Mouse (Mus musculus): ENCODE data around the gene Eps8l3.

Eps8l3 gene

DNA sequence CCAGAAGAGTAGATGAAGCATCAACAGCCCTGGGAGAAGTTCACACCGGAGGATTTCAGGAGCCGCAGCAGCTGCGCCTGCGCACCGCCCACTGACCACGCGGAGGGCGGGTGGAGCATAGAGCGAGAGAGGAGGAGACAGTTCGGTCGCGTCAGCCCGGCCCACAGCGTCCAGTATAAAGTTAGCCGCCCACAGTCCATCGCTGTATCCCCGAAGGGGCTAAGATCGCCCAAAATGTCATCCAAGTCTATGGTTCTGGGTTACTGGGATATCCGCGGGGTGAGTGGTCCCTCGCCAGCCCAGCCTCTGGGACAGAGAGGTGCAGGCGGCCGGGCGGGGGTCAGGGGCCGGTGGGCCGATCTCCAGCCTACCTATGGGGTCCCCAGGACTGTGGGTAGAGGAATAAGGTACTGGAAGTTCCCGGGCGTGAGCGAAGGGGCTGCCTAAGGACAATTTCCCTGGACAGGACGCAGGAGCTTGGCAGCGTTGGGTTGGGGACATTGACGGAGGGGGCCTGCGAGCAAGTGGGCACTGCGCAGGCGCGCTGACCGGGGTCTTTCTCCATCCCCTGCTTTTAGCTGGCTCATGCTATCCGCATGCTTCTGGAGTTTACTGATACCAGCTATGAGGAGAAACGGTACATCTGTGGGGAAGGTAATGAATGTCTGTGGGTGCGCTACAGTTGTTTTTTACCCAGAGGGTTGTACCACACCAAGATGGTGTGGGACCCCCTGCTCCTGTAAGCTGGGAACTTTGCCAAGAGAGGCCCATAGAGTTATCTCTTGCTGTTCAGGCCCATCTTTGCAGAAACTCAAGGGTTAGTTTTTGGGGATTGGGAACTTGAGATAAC, 18.9 kb downstream of the Eps8l3 start, which contains the start of gene Gstm5:
Gene Gstm5 (plus strand): TSS at position 102 of the 850 bp plus-strand sequence.
- peak; percentile 75 to 86 for DNase-seq (ENCODE audit: low spot score in 2 of 2)

DNA sequence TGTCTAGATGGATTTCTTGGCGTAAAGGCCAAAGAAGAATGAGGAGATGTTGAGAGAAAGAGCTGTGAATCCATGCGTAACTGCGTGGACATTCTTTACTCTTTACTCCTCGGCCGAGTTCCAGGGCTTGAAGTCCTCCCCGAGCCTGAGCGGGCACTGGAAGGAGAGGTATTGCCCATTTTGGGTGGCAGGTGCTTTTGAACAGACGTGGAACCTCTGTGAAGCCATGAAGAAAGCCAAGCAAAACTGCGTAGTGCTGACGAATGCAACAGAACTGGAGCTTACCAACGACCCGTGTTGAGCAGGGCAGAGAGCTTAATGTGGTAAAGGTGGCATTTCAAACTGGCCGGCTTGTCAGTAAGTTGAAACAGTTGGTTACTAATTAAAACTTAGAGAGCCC, 21.7 kb downstream of the Eps8l3 start:
- DNase-seq (ENCODE audit: low spot score in 2 of 2), result no peak

DNA sequence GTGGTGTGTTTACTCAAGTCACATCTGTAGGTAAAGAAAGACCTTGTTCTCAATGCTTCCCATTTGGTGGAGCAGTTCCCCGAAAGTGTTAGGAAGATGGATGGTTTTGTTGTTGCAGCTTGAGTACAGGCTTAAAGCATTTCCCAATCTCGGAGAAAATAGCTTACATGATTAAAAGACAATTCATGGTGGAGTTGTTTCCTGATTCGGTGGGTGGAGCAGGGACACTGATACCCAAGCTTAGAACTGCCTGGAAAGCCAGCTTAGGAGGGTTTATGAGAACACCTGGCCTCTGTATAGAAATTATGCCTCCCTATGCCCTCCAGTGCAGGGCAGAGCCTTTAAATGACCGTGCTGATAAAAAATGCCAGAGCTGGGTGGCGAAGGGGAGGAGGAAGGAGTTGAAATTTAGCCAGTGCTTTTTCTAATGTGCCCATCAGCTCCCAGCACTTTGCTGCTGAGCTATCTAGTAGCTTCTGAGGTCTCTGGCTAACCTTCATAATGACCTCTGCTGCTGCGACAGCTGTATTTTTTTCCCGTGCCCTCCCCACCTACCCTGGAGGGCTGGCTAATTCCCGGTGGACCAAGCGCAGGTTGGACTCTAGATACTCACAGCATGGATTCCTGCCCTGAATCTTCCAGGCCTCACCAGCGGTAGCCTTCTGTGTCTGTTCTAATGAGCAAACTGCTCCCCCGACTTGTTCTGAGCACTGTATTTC, 24.1 kb downstream of the Eps8l3 start:
- no peak for DNase-seq (ENCODE audit: low spot score in 2 of 2)

DNA sequence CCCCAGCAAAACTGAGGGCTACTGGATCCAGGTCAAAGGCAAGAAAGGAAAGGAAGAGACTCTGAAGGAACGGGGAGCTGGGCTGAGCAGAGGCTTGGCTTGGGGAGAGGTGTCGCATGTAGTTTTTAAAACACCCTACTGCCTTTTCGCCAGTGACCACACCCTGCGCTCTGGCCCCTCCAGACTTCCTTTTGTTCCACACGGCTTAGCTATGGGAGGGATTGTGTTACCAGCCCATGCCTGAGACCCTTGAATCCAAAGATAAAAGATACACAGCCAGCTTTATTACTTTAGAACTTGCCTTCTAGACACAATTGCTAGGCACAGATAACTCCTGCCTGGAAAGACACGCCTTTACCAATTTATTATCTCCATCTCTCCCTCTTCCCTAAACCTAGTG, 28.9 kb downstream of the Eps8l3 start:
- no peak for DNase-seq (ENCODE audit: low spot score in 2 of 2)

DNA sequence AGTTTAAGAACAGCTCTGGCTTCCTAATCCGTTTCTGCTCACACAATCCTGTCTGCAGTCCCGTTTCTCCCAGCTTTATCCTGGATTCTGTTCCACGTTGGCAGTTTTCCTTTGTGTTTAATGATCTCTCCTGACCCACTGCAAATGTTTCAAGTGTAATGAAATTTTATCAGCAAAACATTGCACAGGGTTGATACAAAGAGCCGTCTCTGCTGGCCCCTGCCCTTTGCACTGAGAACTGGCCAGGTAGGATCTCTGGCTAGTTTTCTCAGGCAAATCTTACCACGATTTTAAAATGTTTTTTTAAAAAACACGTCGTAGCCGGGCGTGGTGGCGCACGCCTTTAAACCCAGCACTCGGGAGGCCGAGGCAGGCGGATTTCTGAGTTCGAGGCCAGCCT, 39.6 kb downstream of the Eps8l3 start:
- no peak for DNase-seq (ENCODE audit: low spot score in 2 of 2)

DNA sequence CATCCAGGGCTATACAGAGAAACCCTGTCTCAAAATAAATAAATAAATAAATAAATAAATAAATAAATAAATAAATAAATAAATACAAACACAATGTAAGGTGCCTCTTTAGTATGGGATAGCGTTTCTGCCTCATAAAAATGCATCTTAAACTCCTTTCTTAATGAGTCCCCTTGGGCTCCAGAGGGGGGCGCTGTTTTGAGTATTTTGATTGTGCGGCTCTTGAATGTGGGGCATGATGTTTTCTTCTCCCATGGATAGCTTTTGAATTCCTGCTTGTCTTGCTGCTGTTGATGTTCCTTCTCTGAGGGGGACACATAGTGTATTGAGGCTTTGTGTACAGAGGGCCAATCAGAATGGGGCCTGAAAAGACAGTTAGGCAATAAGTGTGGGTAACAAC, 40.1 kb downstream of the Eps8l3 start:
- DNase-seq (ENCODE audit: low spot score in 2 of 2), result no peak

DNA sequence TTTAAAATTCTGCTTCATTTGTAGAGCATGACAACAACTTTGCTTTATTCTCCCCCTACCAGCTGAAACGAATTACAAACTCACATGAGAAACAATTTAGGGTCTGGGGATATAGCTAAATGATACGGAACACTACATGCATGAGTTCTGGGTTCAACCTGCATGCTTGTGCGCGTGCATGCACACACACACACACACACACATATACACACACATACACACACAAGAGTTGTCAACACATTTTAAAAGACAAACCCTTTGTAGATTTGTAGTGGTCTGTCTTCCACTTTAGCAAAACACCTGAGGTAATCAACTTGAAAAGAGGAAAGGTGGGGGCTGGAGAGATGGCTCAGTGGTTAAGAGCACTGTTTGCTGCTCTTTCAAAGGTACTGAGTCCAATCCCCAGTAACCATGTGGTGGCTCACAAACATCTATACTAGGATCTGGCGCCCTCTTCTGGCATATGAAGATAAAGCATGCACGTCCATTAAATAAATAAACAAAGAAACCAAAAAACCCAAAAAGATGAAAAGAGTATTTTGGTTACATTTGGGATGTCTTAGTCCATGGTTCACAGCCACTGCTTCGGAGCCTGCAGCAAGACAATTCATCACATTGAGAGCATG, 40.9 kb downstream of the Eps8l3 start:
- DNase-seq (ENCODE audit: low spot score in 2 of 2), result peak; percentile 42 to 70

DNA sequence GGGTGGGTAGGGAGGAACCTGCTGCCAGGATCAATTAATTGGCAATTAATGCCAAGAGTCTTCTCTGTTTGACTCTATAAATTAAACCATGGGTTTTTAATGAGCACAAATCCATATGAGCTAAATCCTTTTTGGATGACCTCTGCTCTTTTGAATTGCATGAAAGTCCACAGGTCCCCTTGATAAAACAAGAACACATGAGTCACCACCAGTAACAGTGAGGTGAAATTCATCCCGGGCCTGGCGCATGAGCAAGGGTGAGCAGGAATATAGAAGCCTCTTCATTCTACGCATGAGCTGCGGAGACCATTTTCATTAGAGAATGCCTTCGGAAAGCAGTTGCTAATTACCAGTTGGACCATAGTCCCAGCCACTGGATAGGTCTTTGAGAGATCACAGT, 43.3 kb downstream of the Eps8l3 start:
- DNase-seq (ENCODE audit: low spot score in 2 of 2), result no peak

DNA sequence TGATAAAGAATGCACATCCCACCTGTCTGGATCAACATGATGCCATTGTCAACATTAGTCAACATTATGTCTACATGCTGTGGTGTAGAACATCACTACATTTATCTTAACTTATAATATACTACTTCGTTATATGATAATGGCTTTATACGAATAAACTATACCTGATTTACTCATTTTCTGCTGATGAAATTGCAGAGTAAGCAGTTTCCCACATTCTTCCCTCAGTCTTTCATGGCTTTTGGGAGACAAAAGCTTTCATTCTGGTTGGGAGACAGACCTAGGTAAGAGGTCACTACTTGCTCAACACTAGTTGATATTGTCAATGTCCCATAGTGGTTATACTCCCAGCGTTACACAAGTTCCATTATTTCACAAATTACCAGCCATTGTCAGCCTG, 48.3 kb downstream of the Eps8l3 start:
- no peak for DNase-seq (ENCODE audit: low spot score in 2 of 2)

DNA sequence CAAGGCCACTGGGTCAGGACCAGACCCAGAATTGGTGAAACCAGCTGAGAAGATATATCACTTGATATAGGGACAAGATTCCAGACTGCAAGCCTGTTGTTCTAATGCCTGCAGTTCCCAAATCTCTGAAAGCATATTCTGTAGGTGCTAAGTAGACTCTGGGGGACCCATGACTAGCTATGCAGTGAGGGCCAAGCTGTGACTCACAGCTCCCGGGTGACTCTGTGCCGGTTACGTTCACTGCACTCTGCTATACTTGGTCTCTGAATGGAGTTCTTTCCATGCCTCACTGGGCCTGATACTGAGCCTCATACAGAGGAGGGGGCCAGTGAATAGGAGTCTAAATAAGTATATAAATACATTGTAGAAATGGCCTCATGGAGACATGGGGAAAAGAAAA, 50.8 kb downstream of the Eps8l3 start:
- DNase-seq (ENCODE audit: low spot score in 2 of 2), result no peak

DNA sequence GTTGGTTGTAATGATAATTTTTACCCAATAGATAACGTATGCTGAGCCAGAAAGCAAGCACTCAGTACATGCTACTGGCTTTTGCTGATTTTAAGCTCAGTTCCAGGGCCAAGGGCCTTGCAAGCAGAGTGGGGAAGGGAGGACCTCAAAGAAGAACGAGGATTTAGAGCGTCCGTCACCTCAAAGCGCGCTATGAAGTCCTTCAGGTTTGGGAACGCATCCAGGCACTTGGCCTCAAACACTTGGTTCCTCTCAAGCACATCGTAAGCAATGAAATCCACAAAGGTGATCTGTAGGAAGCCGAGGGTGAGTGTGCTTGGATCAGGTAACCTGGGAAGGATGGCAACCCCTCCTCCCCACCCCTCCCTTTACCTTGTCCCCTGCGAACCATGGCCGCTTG, 51.7 kb downstream of the Eps8l3 start:
- no peak for DNase-seq (ENCODE audit: low spot score in 2 of 2)

DNA sequence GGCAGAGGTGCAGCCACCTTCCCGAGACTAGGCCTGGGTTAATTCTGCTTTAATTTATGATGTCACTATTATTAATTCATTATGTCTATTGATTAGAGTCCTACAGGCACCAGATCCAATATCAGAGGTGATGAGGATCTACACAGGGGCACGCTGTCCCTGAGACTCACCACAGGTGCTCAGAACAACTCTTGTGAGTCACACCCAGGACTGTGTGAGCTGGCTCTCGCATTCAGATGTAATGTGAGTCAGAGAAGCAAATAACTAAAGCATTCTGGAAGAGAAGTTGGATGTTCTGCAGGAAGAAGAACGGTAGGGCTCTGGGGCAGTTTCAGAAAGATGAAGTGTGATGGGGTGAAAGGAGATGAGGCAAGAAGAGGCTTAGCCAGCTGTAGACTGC, 52.2 kb downstream of the Eps8l3 start:
- DNase-seq (ENCODE audit: low spot score in 2 of 2), result no peak

DNA sequence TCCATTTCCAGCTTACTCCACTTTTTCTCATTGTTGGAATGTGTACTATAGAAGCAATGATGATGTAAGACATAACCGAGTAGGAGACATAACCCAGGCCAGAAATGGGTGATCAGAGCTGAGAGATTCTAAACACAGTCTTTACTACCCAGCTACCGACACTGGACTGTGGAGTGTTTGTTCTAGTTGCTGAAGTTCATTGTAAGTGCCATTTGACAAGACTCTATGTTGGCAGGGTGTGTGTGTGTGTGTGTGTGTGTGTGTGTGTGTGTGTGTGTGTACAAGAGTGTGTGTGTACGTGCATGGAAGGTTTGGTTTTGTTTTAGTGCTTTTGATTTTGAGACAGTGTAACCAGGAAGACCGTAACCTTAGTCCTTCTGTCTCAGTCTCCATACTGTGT, 52.7 kb downstream of the Eps8l3 start:
- DNase-seq (ENCODE audit: low spot score in 2 of 2), result no peak

DNA sequence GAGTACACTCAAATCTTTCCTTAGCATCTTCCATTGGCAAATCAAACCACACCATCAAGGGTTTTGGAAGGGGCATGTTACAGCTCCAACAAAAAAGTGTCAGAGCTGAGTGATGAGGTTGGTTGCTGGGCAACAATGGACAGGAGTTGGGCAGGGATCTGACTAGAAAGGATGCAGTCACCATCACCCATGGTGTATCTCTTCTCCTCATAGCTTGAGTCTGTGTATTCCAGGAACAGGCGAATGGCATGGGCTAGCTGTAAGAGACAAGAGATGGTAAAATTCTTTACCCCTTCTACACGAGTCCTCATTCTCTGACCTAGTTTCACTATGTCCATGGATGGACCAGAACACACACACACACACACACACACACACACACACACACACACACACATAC, 54.1 kb downstream of the Eps8l3 start:
- DNase-seq (ENCODE audit: low spot score in 2 of 2), result no peak

DNA sequence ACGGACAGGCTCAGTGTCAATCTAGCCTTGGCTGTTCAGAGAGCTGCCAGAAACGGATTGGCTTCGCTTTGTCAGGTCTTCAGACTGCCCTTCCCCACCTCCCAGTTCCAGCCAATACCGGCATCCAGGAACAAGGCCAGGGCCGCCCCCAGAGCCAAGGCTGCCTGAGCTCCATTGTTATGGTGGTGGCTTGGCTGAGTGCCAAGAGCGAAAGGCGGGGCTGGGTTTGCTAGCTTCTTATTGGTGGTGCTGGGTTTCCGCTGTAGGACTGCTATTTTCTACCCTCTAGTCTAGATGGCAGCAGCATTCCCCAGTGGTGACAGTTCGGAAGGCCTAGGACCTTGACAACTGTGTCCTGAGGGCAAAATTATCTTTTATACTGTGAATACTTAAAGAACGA, 54.6 kb downstream of the Eps8l3 start, which contains the start of gene Gstm7:
Gene Gstm7 (minus strand): TSS at position 148 of the 400 bp plus-strand sequence.
- peak; percentile 85 to 91 for DNase-seq (ENCODE audit: low spot score in 2 of 2)

DNA sequence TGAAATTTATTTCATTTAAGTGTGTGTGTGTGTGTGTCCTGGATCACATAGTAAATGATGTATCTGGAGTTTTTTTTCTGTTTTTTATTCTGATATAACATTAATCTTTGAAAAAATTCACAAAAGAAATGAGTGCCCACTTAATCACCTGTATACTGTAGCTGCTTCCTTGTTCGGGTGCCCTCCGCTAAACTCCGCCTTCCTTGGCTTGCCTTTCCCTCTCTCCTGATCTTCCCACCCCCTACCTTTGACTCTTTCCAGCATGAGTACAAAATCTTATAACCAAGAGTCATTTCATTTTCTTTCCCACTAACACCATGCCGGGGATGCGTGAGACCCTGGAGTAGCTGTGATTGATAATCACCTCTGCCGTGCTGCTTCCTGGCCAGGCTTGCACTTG, 55.1 kb downstream of the Eps8l3 start:
- no peak for DNase-seq (ENCODE audit: low spot score in 2 of 2)

DNA sequence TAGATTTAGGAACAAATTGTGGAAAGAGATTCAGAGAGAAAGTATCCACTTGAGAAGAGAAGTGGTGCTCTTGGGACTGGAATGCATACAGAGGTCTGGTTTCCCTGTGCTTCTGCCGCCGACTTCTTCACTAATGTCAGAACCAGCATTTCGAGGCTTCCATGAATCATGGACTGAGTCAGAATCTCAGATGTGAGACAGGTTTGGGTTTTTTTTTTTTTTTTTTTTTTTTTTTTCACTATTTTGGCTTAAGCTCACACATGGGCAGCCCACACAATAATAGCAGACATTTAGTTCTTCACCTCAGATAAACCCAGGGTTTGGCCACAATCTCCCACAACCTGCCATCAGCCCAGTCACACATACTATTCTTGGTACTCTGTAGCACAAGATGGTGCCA, 58.2 kb downstream of the Eps8l3 start:
- no peak for DNase-seq (ENCODE audit: low spot score in 2 of 2)

DNA sequence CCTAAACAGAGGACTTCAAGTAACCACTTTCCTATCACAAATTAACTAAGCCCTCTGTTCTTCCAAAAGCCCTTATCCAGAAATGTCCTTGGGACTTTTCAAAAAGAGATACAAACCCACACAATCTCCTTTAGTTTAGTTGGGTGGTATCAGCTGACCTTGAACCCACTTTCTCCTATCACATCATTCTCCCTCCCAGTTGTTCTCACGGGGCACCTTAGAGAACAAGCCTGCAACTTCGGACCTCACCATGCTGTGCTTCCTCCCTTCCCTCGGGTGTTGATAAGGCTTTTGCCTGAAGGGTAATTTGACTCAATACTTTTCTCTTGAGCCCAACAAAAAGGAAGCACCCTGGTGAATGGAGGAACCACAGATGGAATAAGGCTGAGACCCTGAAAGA, 58.9 kb downstream of the Eps8l3 start:
- DNase-seq (ENCODE audit: low spot score in 2 of 2), result no peak

DNA sequence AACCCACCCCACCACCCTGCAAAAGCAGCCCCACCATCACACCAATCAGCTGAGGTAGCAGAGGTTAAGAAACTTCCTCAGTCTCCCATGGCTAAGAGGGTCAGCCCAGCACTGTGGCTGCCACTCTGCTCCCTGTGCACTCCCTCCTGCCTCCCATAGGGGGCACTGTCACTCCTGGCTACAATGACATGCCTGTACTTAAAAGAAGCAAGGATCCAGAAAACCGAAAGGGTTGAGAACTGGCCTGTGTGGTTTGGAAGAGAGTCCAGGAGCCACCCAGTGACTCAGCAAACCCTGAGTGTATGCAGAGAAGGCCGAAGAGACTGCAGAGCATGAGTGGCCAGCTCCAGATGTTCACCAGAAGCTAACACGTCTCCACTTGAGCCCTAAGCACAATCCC, 62.4 kb downstream of the Eps8l3 start:
- peak; percentile 37 to 77 for DNase-seq (ENCODE audit: low spot score in 2 of 2)

DNA sequence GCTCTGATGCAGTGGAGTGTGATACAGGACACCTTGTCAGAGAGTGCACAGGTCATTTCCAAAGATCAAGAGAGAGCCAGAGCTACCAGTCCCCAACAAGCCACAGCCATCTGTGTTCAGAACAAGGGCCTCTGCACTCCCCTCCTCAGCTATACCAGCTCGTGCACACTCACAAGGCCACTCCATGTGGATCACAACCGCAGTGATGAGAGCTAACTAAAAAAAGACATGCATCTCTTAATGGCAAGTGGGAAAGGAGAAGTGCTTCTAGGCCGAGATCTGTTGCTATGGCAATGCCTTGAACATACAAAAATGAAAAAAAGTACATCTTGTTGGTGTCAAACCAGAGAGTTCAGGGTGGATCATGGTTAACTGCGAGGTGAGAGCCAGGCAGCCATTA, 62.8 kb downstream of the Eps8l3 start:
- no peak for DNase-seq (ENCODE audit: low spot score in 2 of 2)

DNA sequence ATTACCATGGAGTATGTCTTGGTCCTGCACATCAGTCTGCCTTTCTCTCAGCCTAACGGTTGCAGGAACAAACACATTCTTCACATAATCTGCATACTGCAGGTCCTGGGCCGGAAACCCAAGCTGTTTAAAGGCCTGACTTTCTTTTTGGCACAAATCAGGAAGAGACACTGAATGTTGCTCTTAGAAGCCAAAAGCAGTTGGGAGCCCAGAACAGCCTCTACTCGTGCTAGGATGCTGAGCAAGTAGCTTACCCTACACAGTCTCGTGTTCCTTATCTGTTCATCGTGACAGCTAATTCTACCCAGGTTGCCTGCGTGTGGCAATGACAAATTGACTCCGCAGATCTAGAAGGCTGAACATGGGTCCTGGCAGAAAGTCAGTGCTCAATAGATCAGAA, 63.5 kb downstream of the Eps8l3 start:
- no peak for DNase-seq (ENCODE audit: low spot score in 2 of 2)

DNA sequence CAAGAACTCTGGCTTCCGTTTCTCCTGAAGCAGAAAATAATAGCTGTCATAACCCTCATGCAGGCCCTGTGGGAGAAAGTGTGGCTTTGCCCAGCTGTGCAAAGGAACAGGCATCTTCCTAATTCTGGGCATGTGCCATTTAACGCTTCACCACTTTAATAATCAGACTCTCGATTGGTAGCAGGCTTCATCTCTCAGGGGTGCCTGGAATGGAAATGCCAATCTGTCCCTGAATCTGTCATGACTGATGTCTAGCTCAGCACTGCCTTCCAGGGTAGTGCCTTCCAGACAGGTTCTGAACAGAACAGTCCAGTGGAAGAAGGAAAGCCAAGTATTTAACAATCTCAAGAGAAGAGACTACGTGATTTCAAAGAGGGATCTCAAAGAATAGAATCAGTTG, 64.2 kb downstream of the Eps8l3 start:
- DNase-seq (ENCODE audit: low spot score in 2 of 2), result no peak
